Mouse (Mus musculus) limb, embryonic 15.5 days (tissue): Measurements from ENCODE around the gene Chrna4. TPM values are rescaled to one million over a fixed set of nuclear protein-coding genes. Genes with fewer than 3 reads are reported as not detected.

Experiments
- ATAC-seq: fragments of 200-750 bp; cut with Nextera tagmentation; 2 replicates; pipeline ENCODE4 v1.8.0; 2017; ENCODE audit warnings: low read depth, moderate TSS enrichment; ENCODE audit not compliant: insufficient number of reproducible peaks, low FRiP score, low TSS enrichment
- H3K27ac ChIP-seq: fragments of 300-500 bp; sonication (generic); 2 replicates; pipeline ENCODE4 v1.5.1; 2015; ENCODE audit warnings: moderate library complexity, mild to moderate bottlenecking, inconsistent platforms
- H3K27me3 ChIP-seq: fragments of 300-500 bp; sonication (generic); 2 replicates; pipeline ENCODE4 v1.6.1; 2015; ENCODE audit warnings: inconsistent platforms
- H3K36me3 ChIP-seq: fragments of 300-500 bp; sonication (generic); 2 replicates; pipeline ENCODE4 v1.6.1; 2015; ENCODE audit warnings: inconsistent platforms
- H3K4me1 ChIP-seq: fragments of 300-500 bp; sonication (generic); 2 replicates; pipeline ENCODE4 v1.6.1; 2015; ENCODE audit warnings: inconsistent platforms
- H3K4me2 ChIP-seq: fragments of 300-500 bp; sonication (generic); 2 replicates; pipeline ENCODE4 v1.6.1; 2015; ENCODE audit warnings: mild to moderate bottlenecking, inconsistent platforms
- H3K4me3 ChIP-seq: fragments of 300-500 bp; sonication (generic); 2 replicates; pipeline ENCODE4 v1.5.1; 2015; ENCODE audit warnings: mild to moderate bottlenecking, inconsistent platforms
- H3K9ac ChIP-seq: fragments of 300-500 bp; sonication (generic); 2 replicates; pipeline ENCODE4 v1.6.1; 2015; ENCODE audit warnings: inconsistent platforms
- H3K9me3 ChIP-seq: fragments of 300-500 bp; sonication (generic); 2 replicates; pipeline ENCODE4 v1.6.1; 2016; ENCODE audit warnings: inconsistent platforms
- WGBS: fragments of 180-500 bp; shearing (Covaris S2); methylation state at CpG from one replicate; pipeline ENCODE4 v1.1.7; 2015; 5-methylcytosine and 5-hydroxymethylcytosine counted together
- polyA plus RNA-seq: library from polyadenylated mRNA; unstranded; fragments of >200 nt; fragmentation: Nextera tagmentation; extraction: Ambion mirVana; gene quantifications from 2 replicates; pipeline ENCODE4 v1.2.1, GENCODE M21; 2015

Gene Chrna4
- polyA plus RNA-seq, 1 experiment from 2014 or later = 1.3 TPM

DNA sequence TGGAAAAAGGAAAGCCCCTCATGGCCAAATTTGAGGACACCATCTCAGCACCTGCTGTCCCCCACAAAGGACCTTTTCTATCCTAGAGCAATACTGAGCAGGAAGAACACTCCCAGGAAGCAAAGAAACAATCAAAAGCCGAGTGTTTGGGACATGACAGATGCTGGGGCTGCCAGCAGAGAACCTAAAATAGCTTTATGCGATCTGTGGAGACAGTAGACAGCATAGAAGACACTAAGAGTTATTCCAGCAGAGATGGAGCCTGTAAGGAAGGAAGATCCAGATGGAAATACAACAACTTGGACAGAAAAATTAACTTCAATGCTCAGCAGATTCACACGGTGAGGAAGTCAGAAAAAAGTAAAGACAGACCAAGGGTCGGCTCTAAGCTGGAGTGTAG, 22.5 kb upstream of the Chrna4 start:
- H3K27ac ChIP-seq = no peak overlapping the region
- no peak for ATAC-seq
- H3K36me3 ChIP-seq = no peaks in the 10 kb centered on the region
- no peak overlapping the region for H3K4me2 ChIP-seq
- H3K4me1 ChIP-seq = no peaks in the 10 kb centered on the region
- H3K9ac ChIP-seq = no peak overlapping the region
- H3K9me3 ChIP-seq = no peaks in the 10 kb centered on the region
- no peak overlapping the region for H3K4me3 ChIP-seq
- H3K27me3 ChIP-seq = peaks cover 7% of the 10 kb centered on the region; the same call in 1 of the 2 replicates
- 57% methylated on average over 4 of the region's 4 CpGs for WGBS

DNA sequence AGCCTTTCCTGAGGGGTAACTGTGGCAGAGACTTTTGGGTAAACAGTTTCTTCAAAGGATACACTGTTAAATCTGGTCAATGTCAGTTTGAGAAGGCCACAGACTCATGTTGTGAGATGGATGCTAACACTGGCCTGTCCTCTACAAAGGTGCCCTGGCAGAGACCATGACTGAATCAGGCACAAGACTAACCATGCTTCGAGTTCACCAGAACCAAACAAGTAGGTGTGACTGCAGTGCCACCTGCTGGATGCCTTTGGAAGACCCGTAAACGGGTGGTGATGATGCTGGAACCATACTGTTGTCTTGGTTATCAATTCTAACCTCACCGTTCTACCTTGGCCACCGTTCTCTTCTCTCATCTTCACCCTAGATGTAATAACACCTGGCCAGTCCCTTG, 16.8 kb upstream of the Chrna4 start:
- peaks cover 13% of the 10 kb centered on the region; the same call in 1 of the 2 replicates for H3K27me3 ChIP-seq
- no peak overlapping the region for H3K27ac ChIP-seq
- no peak overlapping the region for H3K4me3 ChIP-seq
- no peak overlapping the region for H3K4me2 ChIP-seq
- no peaks in the 10 kb centered on the region for H3K4me1 ChIP-seq
- no peak overlapping the region for H3K9ac ChIP-seq
- H3K9me3 ChIP-seq = no peaks in the 10 kb centered on the region
- ATAC-seq = no peak
- no peaks in the 10 kb centered on the region for H3K36me3 ChIP-seq
- 21% methylated on average over 5 of the region's 5 CpGs for WGBS

- H3K9me3 ChIP-seq = no peaks in the 10 kb centered on the region
- no peak overlapping the region for H3K9ac ChIP-seq
- no peak for ATAC-seq
- no peak overlapping the region for H3K4me2 ChIP-seq
- H3K27me3 ChIP-seq = peaks cover 13% of the 10 kb centered on the region; the same call in 1 of the 2 replicates
- H3K4me1 ChIP-seq = no peaks in the 10 kb centered on the region
- WGBS = 33% methylated on average over 3 of the region's 3 CpGs
- no peaks in the 10 kb centered on the region for H3K36me3 ChIP-seq
- no peak overlapping the region for H3K27ac ChIP-seq
- no peak overlapping the region for H3K4me3 ChIP-seq
These were observed 14.8 kb upstream of the Chrna4 start for GRCm38 (mm10) chr2:181058193-181058592.

- Histone ChIP-seq H3K27ac (no peak overlapping the region), H3K9ac (no peak overlapping the region), H3K36me3 (no peaks in the 10 kb centered on the region), H3K4me1 (no peaks in the 10 kb centered on the region), H3K4me3 (no peak overlapping the region), H3K9me3 (no peaks in the 10 kb centered on the region), H3K4me2 (no peak overlapping the region), H3K27me3 (peaks cover 13% of the 10 kb centered on the region; the same call in 1 of the 2 replicates)
- WGBS = 23% methylated on average over 8 of the region's 8 CpGs
- no peak for ATAC-seq
These were observed 14.0 kb upstream of the Chrna4 start for GRCm38 (mm10) chr2:181057341-181057740.

DNA sequence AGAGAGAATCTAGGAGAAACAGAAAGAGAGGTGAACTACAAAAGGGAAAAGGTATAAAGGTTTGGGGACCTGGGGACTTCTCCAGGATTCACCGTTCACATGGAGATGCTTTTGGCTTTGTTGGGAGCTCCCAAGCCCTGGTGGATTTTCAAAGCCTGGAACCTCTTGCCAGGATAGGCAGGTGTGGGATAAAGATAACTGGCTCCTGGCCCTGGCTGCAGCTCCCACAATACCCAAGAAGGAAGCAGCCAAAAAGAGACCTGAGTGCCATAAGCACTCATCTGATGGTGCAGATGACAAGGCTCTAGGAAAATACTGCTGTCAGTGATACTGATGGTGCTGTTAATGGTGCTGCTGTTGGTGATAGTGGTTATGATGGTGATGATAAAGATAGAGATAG, 8.8 kb upstream of the Chrna4 start:
- Histone ChIP-seq H3K9me3 (no peaks in the 10 kb centered on the region), H3K4me3 (no peak overlapping the region), H3K9ac (no peak overlapping the region), H3K4me2 (no peak overlapping the region), H3K27ac (no peak overlapping the region), H3K27me3 (peaks cover 13% of the 10 kb centered on the region; the same call in 1 of the 2 replicates), H3K36me3 (no peaks in the 10 kb centered on the region), H3K4me1 (peaks cover 2% of the 10 kb centered on the region; the same call in 1 of the 2 replicates)
- WGBS = 84% methylated on average over 1 of the region's 1 CpGs
- no peak for ATAC-seq

DNA sequence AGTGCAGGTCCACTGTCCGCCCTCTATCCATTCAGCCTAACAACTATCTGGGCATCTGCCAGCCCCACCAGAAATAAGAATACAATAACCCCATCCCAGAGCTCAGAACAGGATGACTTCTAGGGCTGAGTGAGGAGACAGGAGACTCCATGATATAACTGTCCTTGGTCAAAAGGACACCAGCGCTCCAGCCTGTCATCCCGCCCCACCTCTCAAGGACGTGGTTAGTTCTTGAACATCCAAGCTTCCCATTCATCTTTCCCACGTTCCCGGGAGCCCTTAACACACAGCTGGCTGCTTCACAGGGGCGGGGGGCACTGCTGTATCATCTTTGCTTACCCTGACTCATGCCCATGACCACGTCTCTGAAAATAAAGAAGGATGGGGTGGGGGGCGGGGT, 5.6 kb upstream of the Chrna4 start:
- H3K27me3 ChIP-seq = peaks cover 13% of the 10 kb centered on the region; the same call in 1 of the 2 replicates
- no peaks in the 10 kb centered on the region for H3K36me3 ChIP-seq
- no peak overlapping the region for H3K27ac ChIP-seq
- no peak overlapping the region for H3K9ac ChIP-seq
- H3K4me3 ChIP-seq = no peak overlapping the region
- 82% methylated on average over 9 of the region's 9 CpGs for WGBS
- ATAC-seq = no peak
- H3K4me1 ChIP-seq = peaks cover 2% of the 10 kb centered on the region; the same call in 1 of the 2 replicates
- H3K4me2 ChIP-seq = no peak overlapping the region
- H3K9me3 ChIP-seq = no peaks in the 10 kb centered on the region

- Histone ChIP-seq H3K27ac (no peak overlapping the region), H3K9ac (no peak overlapping the region), H3K36me3 (no peaks in the 10 kb centered on the region), H3K9me3 (no peaks in the 10 kb centered on the region), H3K4me3 (no peak overlapping the region), H3K4me2 (no peak overlapping the region), H3K4me1 (peaks cover 3% of the 10 kb centered on the region; the same call in 1 of the 2 replicates), H3K27me3 (peaks cover 13% of the 10 kb centered on the region; the same call in 1 of the 2 replicates)
- 46% methylated on average over 7 of the region's 7 CpGs for WGBS
- ATAC-seq = no peak
These were observed 5.1 kb upstream of the Chrna4 start for GRCm38 (mm10) chr2:181048252-181048945.

- H3K27ac ChIP-seq = no peak overlapping the region
- H3K4me2 ChIP-seq = no peak overlapping the region
- H3K4me1 ChIP-seq = peaks cover 11% of the 10 kb centered on the region
- 22% methylated on average over 3 of the region's 3 CpGs for WGBS
- H3K4me3 ChIP-seq = no peak overlapping the region
- no peak for ATAC-seq
- H3K9ac ChIP-seq = no peak overlapping the region
- peaks cover 42% of the 10 kb centered on the region for H3K27me3 ChIP-seq
- H3K9me3 ChIP-seq = no peaks in the 10 kb centered on the region
- no peaks in the 10 kb centered on the region for H3K36me3 ChIP-seq
These were observed 655 bp upstream of the Chrna4 start for GRCm38 (mm10) chr2:181044001-181044400.

DNA sequence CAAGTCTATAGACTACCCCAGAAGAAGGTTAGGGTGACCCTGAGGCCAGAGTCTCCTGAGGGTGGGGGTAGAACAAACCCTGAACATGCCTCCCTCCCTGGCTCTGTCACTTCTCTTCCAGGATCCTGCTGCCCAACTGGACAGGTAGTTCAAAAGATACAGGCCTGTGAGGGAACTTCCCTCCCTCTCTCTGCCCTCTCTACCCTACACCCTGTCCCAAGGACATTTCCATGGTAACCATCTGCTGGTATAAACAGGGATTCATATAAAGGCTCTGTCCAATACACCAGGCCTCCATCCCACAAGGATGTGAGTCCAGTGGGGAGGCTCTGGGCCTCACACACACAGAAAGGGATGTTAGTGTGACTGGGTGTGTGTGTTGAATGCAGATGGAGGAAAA, 970 bp downstream of the Chrna4 start:
- Histone ChIP-seq H3K36me3 (no peaks in the 10 kb centered on the region), H3K27me3 (peaks cover 55% of the 10 kb centered on the region), H3K9me3 (no peaks in the 10 kb centered on the region), H3K4me3 (no peak overlapping the region), H3K9ac (no peak overlapping the region), H3K4me1 (peaks cover 22% of the 10 kb centered on the region), H3K27ac (no peak overlapping the region), H3K4me2 (no peak overlapping the region)
- ATAC-seq = no peak

DNA sequence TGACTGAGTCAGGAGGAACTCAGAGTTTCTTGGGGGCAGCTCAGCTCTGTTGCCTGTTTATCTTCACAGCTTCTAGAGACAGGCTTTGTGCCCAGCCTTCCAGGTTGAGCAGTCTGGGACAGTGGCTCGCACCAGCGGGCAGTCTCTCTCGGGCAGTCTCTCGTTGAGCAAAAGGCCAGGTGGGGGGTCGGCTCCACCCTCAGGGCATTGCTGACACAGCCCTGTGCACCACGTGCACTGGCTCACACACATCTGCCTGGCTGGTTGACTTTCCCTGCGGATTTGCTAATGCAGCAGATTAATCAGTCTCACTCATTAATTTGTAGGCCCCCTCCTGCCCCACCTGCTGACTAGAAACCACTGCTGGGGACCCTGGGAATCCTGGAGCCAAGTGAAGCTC, 1.4 kb downstream of the Chrna4 start:
- Histone ChIP-seq H3K4me1 (peaks cover 22% of the 10 kb centered on the region), H3K9me3 (no peaks in the 10 kb centered on the region), H3K4me3 (no peak overlapping the region), H3K36me3 (no peaks in the 10 kb centered on the region), H3K4me2 (no peak overlapping the region), H3K27ac (no peak overlapping the region), H3K9ac (no peak overlapping the region), H3K27me3 (peaks cover 60% of the 10 kb centered on the region)
- ATAC-seq = no peak
- 8% methylated on average over 7 of the region's 7 CpGs for WGBS

- ATAC-seq = no peak
- Histone ChIP-seq H3K9ac (peak overlapping the region; percentile 37), H3K27me3 (peaks cover 77% of the 10 kb centered on the region), H3K4me3 (peak overlapping the region; percentile 47), H3K36me3 (no peaks in the 10 kb centered on the region), H3K4me1 (peaks cover 22% of the 10 kb centered on the region), H3K27ac (no peak overlapping the region), H3K4me2 (peak overlapping the region; percentile 80), H3K9me3 (no peaks in the 10 kb centered on the region)
- under 1% methylated on average over 16 of the region's 16 CpGs for WGBS
These were observed 4.0 kb downstream of the Chrna4 start for GRCm38 (mm10) chr2:181039356-181039680.

DNA sequence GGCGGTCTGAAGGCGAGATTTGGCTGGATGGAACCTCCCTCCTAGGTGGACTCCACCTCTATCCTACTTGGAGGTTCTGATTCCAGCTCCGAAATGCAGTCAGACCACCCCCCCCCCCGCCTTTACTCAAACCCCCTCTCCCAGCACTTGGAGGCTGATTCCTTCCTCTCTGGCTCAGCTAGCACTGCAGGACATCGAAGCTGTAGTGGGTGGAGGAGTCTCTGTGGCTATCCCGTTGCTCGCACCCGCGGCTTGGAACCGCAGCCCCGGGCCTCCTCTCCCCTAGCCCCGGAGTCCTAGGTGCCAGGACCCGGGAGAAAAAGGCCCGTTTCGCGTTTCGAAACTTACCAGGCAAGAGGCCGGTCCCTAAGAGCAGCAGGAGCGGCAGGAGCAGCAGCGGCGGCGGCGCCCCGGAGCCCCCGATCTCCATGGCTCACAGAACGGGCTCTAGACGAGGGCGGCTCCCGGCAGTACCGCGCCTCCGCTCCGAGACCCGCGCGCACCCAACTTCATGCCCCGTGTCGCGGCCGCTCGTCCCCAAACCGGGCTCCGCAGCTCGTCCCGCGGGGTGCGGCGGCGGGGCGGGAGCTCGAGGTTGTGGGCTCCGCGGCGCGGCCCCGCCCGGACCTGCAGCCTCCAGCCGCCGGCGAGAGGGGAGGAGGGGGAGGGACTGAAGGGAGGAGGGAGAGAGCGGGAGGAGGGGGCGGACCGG, 4.5 kb downstream of the Chrna4 start:
- Histone ChIP-seq H3K27me3 (peaks cover 77% of the 10 kb centered on the region), H3K36me3 (no peaks in the 10 kb centered on the region), H3K27ac (no peak overlapping the region), H3K4me3 (peak overlapping the region; percentile 47), H3K9ac (peak overlapping the region; percentile 37), H3K4me2 (peak overlapping the region; percentile 80), H3K9me3 (no peaks in the 10 kb centered on the region), H3K4me1 (peaks cover 22% of the 10 kb centered on the region)
- no peak for ATAC-seq
- 1% methylated on average over 60 of the region's 63 CpGs for WGBS
